Mouse (Mus musculus) liver, embryonic 12.5 days (tissue): ENCODE measurements around the gene Lpcat2b. TPM values are rescaled to one million over a fixed set of nuclear protein-coding genes. Genes with fewer than 3 reads are reported as not detected.

Experiments used
- ATAC-seq: fragments of 200-750 bp; cut with Nextera tagmentation; 2 replicates; pipeline ENCODE4 v1.8.0; 2017; ENCODE audit warnings: moderate number of reproducible peaks, mild to moderate bottlenecking, moderate library complexity
- H3K27ac ChIP-seq: fragments of 300-500 bp; sonication (generic); 2 replicates; pipeline ENCODE4 v1.5.1; 2016; ENCODE audit warnings: mild to moderate bottlenecking
- H3K27me3 ChIP-seq: fragments of 300-500 bp; sonication (generic); replicated peaks from 2 replicates; pipeline ENCODE4 v1.6.1; 2016; ENCODE audit warnings: mild to moderate bottlenecking, moderate library complexity
- H3K36me3 ChIP-seq: fragments of 300-500 bp; sonication (generic); 2 replicates; pipeline ENCODE4 v1.6.1; 2016; ENCODE audit warnings: mild to moderate bottlenecking, moderate library complexity
- H3K4me1 ChIP-seq: fragments of 300-500 bp; sonication (generic); 2 replicates; pipeline ENCODE4 v1.6.1; 2016
- H3K4me2 ChIP-seq: fragments of 300-500 bp; sonication (generic); 2 replicates; pipeline ENCODE4 v1.6.1; 2016; ENCODE audit warnings: mild to moderate bottlenecking, moderate library complexity
- H3K4me3 ChIP-seq: fragments of 300-500 bp; sonication (generic); 2 replicates; pipeline ENCODE4 v1.5.1; 2016; ENCODE audit warnings: mild to moderate bottlenecking, moderate library complexity
- H3K9ac ChIP-seq: fragments of 300-500 bp; sonication (generic); 2 replicates; pipeline ENCODE4 v1.6.1; 2016; ENCODE audit warnings: mild to moderate bottlenecking, moderate library complexity
- H3K9me3 ChIP-seq: fragments of 300-500 bp; sonication (generic); replicated peaks from 2 replicates; pipeline ENCODE4 v1.6.1; 2016; ENCODE audit warnings: mild to moderate bottlenecking, moderate library complexity
- whole genome bisulfite sequencing: fragments of 180-500 bp; shearing (Covaris S2); methylation state at CpG from one replicate; pipeline ENCODE4 v1.1.7; 2016; ENCODE audit not compliant: insufficient replicate concordance; 5-methylcytosine and 5-hydroxymethylcytosine counted together
- polyA plus RNA-seq: library from polyadenylated mRNA; unstranded; fragments of >200 nt; fragmentation: Nextera tagmentation; extraction: Ambion mirVana; gene quantifications from 2 replicates; pipeline ENCODE4 v1.2.1, GENCODE M21; 2016

Gene Lpcat2b
- polyA plus RNA-seq, 1 experiment from 2014 or later: not detected

GRCm38 (mm10) chr5:107450299-107450698 is 18.9 kb downstream of the Lpcat2b start:
- H3K27me3 ChIP-seq: no peaks in the 10 kb centered on the region
- ATAC-seq: no peak
- H3K4me2 ChIP-seq: no peak overlapping the region
- 86% methylated on average over 5 of the region's 5 CpGs for WGBS
- no peak overlapping the region for H3K4me3 ChIP-seq
- no peaks in the 10 kb centered on the region for H3K36me3 ChIP-seq
- no peak overlapping the region for H3K27ac ChIP-seq
- H3K9me3 ChIP-seq: no peaks in the 10 kb centered on the region
- H3K4me1 ChIP-seq: no peaks in the 10 kb centered on the region
- no peak overlapping the region for H3K9ac ChIP-seq

- peak overlapping the region; percentile 44; the same call in 1 of the 2 replicates for H3K9ac ChIP-seq
- H3K4me1 ChIP-seq: peaks cover 20% of the 10 kb centered on the region
- H3K27me3 ChIP-seq: no peaks in the 10 kb centered on the region
- H3K9me3 ChIP-seq: no peaks in the 10 kb centered on the region
- peak overlapping the region; percentile 43 for H3K4me2 ChIP-seq
- 30% methylated on average over 4 of the region's 4 CpGs for WGBS
- H3K4me3 ChIP-seq: no peak overlapping the region
- H3K36me3 ChIP-seq: 0 out of 2 replicates have a peak, but pooled peaks cover 2% of the 10 kb centered on the region
- peak overlapping the region; percentile 76 for H3K27ac ChIP-seq
- ATAC-seq: peak; percentile 94
Observed at GRCm38 (mm10) chr5:107462147-107463076, 31.1 kb downstream of the Lpcat2b start.

GRCm38 (mm10) chr5:107466501-107466900 is 35.2 kb downstream of the Lpcat2b start:
- 54% methylated on average over 5 of the region's 5 CpGs for WGBS
- Histone ChIP-seq H3K27me3 (no peaks in the 10 kb centered on the region), H3K36me3 (no peaks in the 10 kb centered on the region), H3K9ac (no peak overlapping the region), H3K4me2 (no peak overlapping the region), H3K27ac (no peak overlapping the region), H3K4me3 (no peak overlapping the region), H3K9me3 (no peaks in the 10 kb centered on the region), H3K4me1 (peaks cover 37% of the 10 kb centered on the region)
- no peak for ATAC-seq

DNA sequence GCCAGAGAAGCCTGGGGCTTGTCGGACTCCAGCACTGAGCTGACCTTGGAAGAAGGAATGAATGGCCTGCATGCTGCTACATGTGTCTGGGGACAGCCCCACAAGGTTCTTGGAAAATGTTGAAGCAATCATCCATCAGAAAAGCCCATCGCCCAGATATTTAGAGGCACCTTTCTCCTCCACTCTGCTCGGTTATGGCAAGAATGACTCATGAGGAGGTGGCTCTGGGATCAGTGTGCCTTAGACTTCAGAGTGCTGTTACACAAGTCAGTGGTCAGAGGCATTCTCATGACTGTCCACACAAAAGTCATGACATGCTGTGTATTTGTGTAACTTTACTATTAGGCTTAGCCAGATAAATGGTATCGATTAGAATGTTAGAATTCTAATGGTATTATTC is 35.7 kb downstream of the Lpcat2b start:
- Histone ChIP-seq H3K4me1 (peaks cover 36% of the 10 kb centered on the region), H3K27me3 (no peaks in the 10 kb centered on the region), H3K9ac (no peak overlapping the region), H3K4me2 (no peak overlapping the region), H3K4me3 (no peak overlapping the region), H3K36me3 (no peaks in the 10 kb centered on the region), H3K27ac (no peak overlapping the region), H3K9me3 (no peaks in the 10 kb centered on the region)
- no peak for ATAC-seq
- WGBS: 81% methylated on average over 4 of the region's 4 CpGs

GRCm38 (mm10) chr5:107470600-107471329 is 39.4 kb downstream of the Lpcat2b start:
- no peaks in the 10 kb centered on the region for H3K9me3 ChIP-seq
- no peaks in the 10 kb centered on the region; the same call in 1 of the 2 replicates for H3K36me3 ChIP-seq
- ATAC-seq: peak; percentile 97
- H3K4me3 ChIP-seq: peak overlapping the region; percentile 20
- peaks cover 27% of the 10 kb centered on the region for H3K4me1 ChIP-seq
- WGBS: 31% methylated on average over 10 of the region's 10 CpGs
- peak overlapping the region; percentile 96 for H3K27ac ChIP-seq
- no peaks in the 10 kb centered on the region for H3K27me3 ChIP-seq
- peak overlapping the region; percentile 56 for H3K4me2 ChIP-seq
- peak overlapping the region; percentile 31; the same call in 1 of the 2 replicates for H3K9ac ChIP-seq

DNA sequence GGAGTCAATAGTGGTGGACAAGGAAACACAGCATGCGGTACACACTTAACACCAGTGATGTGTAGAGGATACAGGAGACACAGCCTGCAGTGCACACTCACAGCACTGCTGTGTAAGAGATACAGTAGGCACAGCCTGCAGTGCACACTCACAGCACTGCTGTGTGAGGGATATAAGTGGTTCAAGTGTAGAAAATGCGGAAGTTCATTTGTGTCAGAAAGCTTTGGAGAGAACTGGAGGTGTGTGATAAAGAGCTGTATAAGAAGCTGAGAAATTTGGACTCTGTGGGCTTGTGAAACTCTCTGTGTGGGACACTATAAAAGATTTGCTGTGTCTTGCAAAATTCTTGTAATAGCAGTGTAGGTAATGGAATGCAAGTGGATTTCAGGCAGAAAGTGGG is 48.8 kb downstream of the Lpcat2b start:
- no peak overlapping the region for H3K4me3 ChIP-seq
- H3K9me3 ChIP-seq: no peaks in the 10 kb centered on the region
- H3K27me3 ChIP-seq: no peaks in the 10 kb centered on the region
- no peak overlapping the region for H3K4me2 ChIP-seq
- 83% methylated on average over 2 of the region's 2 CpGs for WGBS
- H3K4me1 ChIP-seq: no peaks in the 10 kb centered on the region
- no peaks in the 10 kb centered on the region; the same call in 1 of the 2 replicates for H3K36me3 ChIP-seq
- no peak overlapping the region for H3K27ac ChIP-seq
- ATAC-seq: no peak
- no peak overlapping the region for H3K9ac ChIP-seq

Other genes with a start within 250 kb of the Lpcat2b start
- gene Tgfbr3, start 141.9 kb upstream of the Lpcat2b start, polyA plus RNA-seq: 18.4 and 19.2 TPM in 2 replicates
- 0.20 and 0.24 TPM in 2 replicates for gene Brdt, start 100.4 kb upstream of the Lpcat2b start, polyA plus RNA-seq
- gene Ephx4, start 28.8 kb upstream of the Lpcat2b start, polyA plus RNA-seq: 0.10 TPM in 1 of 2 replicates, not detected in the other
- 1.8 TPM in 2 replicates for gene Btbd8, start 6.4 kb downstream of the Lpcat2b start, polyA plus RNA-seq
- 0.06 TPM in 1 of 2 replicates, not detected in the other for gene Gm42669, start 76.1 kb downstream of the Lpcat2b start, polyA plus RNA-seq
- 0.17 TPM in 2 replicates for gene 1700028K03Rik, start 103.2 kb downstream of the Lpcat2b start, polyA plus RNA-seq
- gene Rpap2, start 165.8 kb downstream of the Lpcat2b start, polyA plus RNA-seq: 9.1 and 10.6 TPM in 2 replicates
- 10.3 and 12.2 TPM in 2 replicates for gene Glmn, start 166.3 kb downstream of the Lpcat2b start, polyA plus RNA-seq